Mouse (Mus musculus): ENCODE measurements around the gene Slc25a24. TPM values are rescaled to one million over a fixed set of nuclear protein-coding genes. Genes with fewer than 3 reads are reported as not detected.
A peak's percentile ranks its signal among the peaks of the same experiment; 100 is the strongest.

The Slc25a24 gene
- polyA plus RNA-seq, 1 experiment from 2014 or later, result 25.2 TPM

DNA sequence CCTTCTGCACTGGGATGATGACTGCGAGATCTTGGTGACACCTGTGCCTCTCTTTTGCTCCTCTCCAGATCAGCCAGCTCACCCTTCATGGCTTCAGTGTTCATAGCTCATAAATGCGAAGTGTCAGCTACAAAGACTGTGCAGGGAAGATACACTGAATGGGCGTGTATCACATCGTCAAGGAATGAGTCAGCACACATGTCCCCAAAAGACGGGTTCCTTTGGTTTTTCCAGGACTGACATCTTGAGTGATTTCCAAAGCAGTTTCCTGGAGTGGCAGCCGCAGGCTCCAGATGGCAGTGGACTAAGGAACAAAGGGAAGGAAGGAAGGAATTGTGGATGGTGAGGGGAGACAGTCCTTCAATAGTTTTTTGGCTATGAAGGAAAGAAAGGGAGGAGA, 55.8 kb downstream of the Slc25a24 start:
- Histone ChIP-seq H3K27me3 (ENCODE audit: control insufficient read depth, insufficient read depth, low read length) (no peaks in the 10 kb centered on the region), H3K9ac (ENCODE audit: low read length) (no peak overlapping the region), H3K9me3 (ENCODE audit: control insufficient read depth, low read length) (no peaks in the 10 kb centered on the region), H3K4me2 (ENCODE audit: low read depth, low read length, severe bottlenecking) (no peak overlapping the region), H3K27ac (ENCODE audit: low read depth, low read length) (no peak overlapping the region), H3K36me3 (ENCODE audit: control insufficient read depth, insufficient read depth, low read length) (no peaks in the 10 kb centered on the region), H3K4me1 (replicated peaks; ENCODE audit: control insufficient read depth, insufficient read depth, low read length) (no peaks in the 10 kb centered on the region), H3K4me3 (ENCODE audit: low read depth, low read length) (no peak overlapping the region)
- WGBS, result 69% methylated on average over 6 of the region's 6 CpGs
- DNase-seq (ENCODE audit: low spot score) (no peak), ATAC-seq (replicated peaks; ENCODE audit: low FRiP score) (0 out of 2 replicates have a peak, but pooled peaks have one; percentile 15)

GRCm38 (mm10) chr3:109179528-109180076, 56.7 kb downstream of the Slc25a24 start:
- H3K9me3 ChIP-seq (ENCODE audit: control insufficient read depth, low read length), result no peaks in the 10 kb centered on the region
- no peaks in the 10 kb centered on the region for H3K36me3 ChIP-seq (ENCODE audit: control insufficient read depth, insufficient read depth, low read length)
- no peak for ATAC-seq (replicated peaks; ENCODE audit: low FRiP score)
- no peak overlapping the region for H3K27ac ChIP-seq (ENCODE audit: low read depth, low read length)
- DNase-seq (ENCODE audit: low spot score), result no peak
- no peaks in the 10 kb centered on the region for H3K27me3 ChIP-seq (ENCODE audit: control insufficient read depth, insufficient read depth, low read length)
- H3K4me2 ChIP-seq (ENCODE audit: low read depth, low read length, severe bottlenecking), result no peak overlapping the region
- no peak overlapping the region for H3K9ac ChIP-seq (ENCODE audit: low read length)
- no peaks in the 10 kb centered on the region for H3K4me1 ChIP-seq (replicated peaks; ENCODE audit: control insufficient read depth, insufficient read depth, low read length)
- 73% methylated on average over 6 of the region's 6 CpGs for WGBS
- no peak overlapping the region for H3K4me3 ChIP-seq (ENCODE audit: low read depth, low read length)

- H3K4me3 ChIP-seq (ENCODE audit: low read depth, low read length), result no peak overlapping the region
- no peak overlapping the region for H3K27ac ChIP-seq (ENCODE audit: low read depth, low read length)
- H3K4me1 ChIP-seq (replicated peaks; ENCODE audit: control insufficient read depth, insufficient read depth, low read length), result no peaks in the 10 kb centered on the region
- no peaks in the 10 kb centered on the region for H3K36me3 ChIP-seq (ENCODE audit: control insufficient read depth, insufficient read depth, low read length)
- H3K9me3 ChIP-seq (ENCODE audit: control insufficient read depth, low read length), result no peaks in the 10 kb centered on the region
- H3K4me2 ChIP-seq (ENCODE audit: low read depth, low read length, severe bottlenecking), result no peak overlapping the region
- WGBS, result 86% methylated on average over 2 of the region's 2 CpGs
- H3K27me3 ChIP-seq (ENCODE audit: control insufficient read depth, insufficient read depth, low read length), result no peaks in the 10 kb centered on the region
- H3K9ac ChIP-seq (ENCODE audit: low read length), result no peak overlapping the region
- no peak for ATAC-seq (replicated peaks; ENCODE audit: low FRiP score)
- DNase-seq (ENCODE audit: low spot score), result no peak
Measured at GRCm38 (mm10) chr3:109196166-109196565, 73.2 kb downstream of the Slc25a24 start.

GRCm38 (mm10) chr3:109199280-109199679, 76.3 kb downstream of the Slc25a24 start:
- H3K36me3 ChIP-seq (ENCODE audit: control insufficient read depth, insufficient read depth, low read length), result no peaks in the 10 kb centered on the region
- ATAC-seq (replicated peaks; ENCODE audit: low FRiP score), result no peak
- no peak overlapping the region for H3K27ac ChIP-seq (ENCODE audit: low read depth, low read length)
- H3K4me3 ChIP-seq (ENCODE audit: low read depth, low read length), result no peak overlapping the region
- no peak overlapping the region for H3K9ac ChIP-seq (ENCODE audit: low read length)
- H3K9me3 ChIP-seq (ENCODE audit: control insufficient read depth, low read length), result no peaks in the 10 kb centered on the region
- H3K27me3 ChIP-seq (ENCODE audit: control insufficient read depth, insufficient read depth, low read length), result no peaks in the 10 kb centered on the region
- no peaks in the 10 kb centered on the region for H3K4me1 ChIP-seq (replicated peaks; ENCODE audit: control insufficient read depth, insufficient read depth, low read length)
- no peak for DNase-seq (ENCODE audit: low spot score)
- 86% methylated on average over 1 of the region's 1 CpGs for WGBS
- no peak overlapping the region for H3K4me2 ChIP-seq (ENCODE audit: low read depth, low read length, severe bottlenecking)

DNA sequence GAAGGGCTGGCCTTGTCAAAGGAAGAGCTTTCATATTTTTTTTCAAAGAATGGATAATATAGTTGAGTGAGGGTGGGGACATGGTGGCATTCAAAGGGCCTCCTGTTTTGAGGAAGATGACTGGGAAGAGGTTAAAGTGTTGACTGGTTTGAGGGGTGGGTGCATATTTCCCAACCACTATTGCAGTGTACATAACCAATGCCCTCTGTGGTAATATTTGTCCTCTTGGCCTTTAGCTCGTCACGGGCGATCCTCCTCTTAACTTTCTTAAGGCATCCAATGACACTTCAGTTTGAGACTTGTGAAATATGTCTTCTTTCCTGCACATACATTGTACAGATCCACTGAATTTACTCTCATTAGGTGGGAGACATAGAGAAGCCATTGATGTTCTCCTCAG, 89.4 kb downstream of the Slc25a24 start:
- H3K27ac ChIP-seq (ENCODE audit: low read depth, low read length), result no peak overlapping the region
- no peaks in the 10 kb centered on the region for H3K4me1 ChIP-seq (replicated peaks; ENCODE audit: control insufficient read depth, insufficient read depth, low read length)
- no peaks in the 10 kb centered on the region for H3K36me3 ChIP-seq (ENCODE audit: control insufficient read depth, insufficient read depth, low read length)
- H3K4me2 ChIP-seq (ENCODE audit: low read depth, low read length, severe bottlenecking), result no peak overlapping the region
- no peak for DNase-seq (ENCODE audit: low spot score)
- no peaks in the 10 kb centered on the region for H3K27me3 ChIP-seq (ENCODE audit: control insufficient read depth, insufficient read depth, low read length)
- H3K4me3 ChIP-seq (ENCODE audit: low read depth, low read length), result no peak overlapping the region
- no peak for ATAC-seq (replicated peaks; ENCODE audit: low FRiP score)
- no peaks in the 10 kb centered on the region for H3K9me3 ChIP-seq (ENCODE audit: control insufficient read depth, low read length)
- H3K9ac ChIP-seq (ENCODE audit: low read length), result no peak overlapping the region
- WGBS, result 96% methylated on average over 3 of the region's 3 CpGs

- ATAC-seq (replicated peaks; ENCODE audit: low FRiP score) (no peak), DNase-seq (ENCODE audit: low spot score) (no peak)
- H3K4me2 ChIP-seq (ENCODE audit: low read depth, low read length, severe bottlenecking), result no peak overlapping the region
Measured at GRCm38 (mm10) chr3:109216352-109216751, 93.4 kb downstream of the Slc25a24 start.

More at GRCm38 (mm10) chr3:109216352-109216751, 93.4 kb downstream of the Slc25a24 start:
- no peaks in the 10 kb centered on the region for H3K4me1 ChIP-seq (replicated peaks; ENCODE audit: control insufficient read depth, insufficient read depth, low read length)
- H3K36me3 ChIP-seq (ENCODE audit: control insufficient read depth, insufficient read depth, low read length), result no peaks in the 10 kb centered on the region
- H3K4me3 ChIP-seq (ENCODE audit: low read depth, low read length), result no peak overlapping the region
- H3K27me3 ChIP-seq (ENCODE audit: control insufficient read depth, insufficient read depth, low read length), result no peaks in the 10 kb centered on the region
- H3K9ac ChIP-seq (ENCODE audit: low read length), result no peak overlapping the region
- H3K27ac ChIP-seq (ENCODE audit: low read depth, low read length), result no peak overlapping the region
- H3K9me3 ChIP-seq (ENCODE audit: control insufficient read depth, low read length), result no peaks in the 10 kb centered on the region

Other genes starting within 250 kb of the Slc25a24 start
- gene Fndc7, start 233.1 kb upstream of the Slc25a24 start, polyA plus RNA-seq (2014; fragmentation: Nextera tagmentation; extraction: Ambion mirVana), result not detected in 2 replicates
- 66.0 and 71.4 TPM in 2 replicates for gene Prpf38b, start 211.4 kb upstream of the Slc25a24 start, polyA plus RNA-seq (2014; fragmentation: Nextera tagmentation; extraction: Ambion mirVana)
- 0.65 and 1.1 TPM in 2 replicates for gene Henmt1, start 183.3 kb upstream of the Slc25a24 start, polyA plus RNA-seq (2014; fragmentation: Nextera tagmentation; extraction: Ambion mirVana)
- not detected in 2 replicates for gene Gm9857, start 182.7 kb upstream of the Slc25a24 start, polyA plus RNA-seq (2014; fragmentation: Nextera tagmentation; extraction: Ambion mirVana)
- gene Fam102b, start 95.5 kb upstream of the Slc25a24 start, polyA plus RNA-seq (2014; fragmentation: Nextera tagmentation; extraction: Ambion mirVana), result 10.1 and 10.7 TPM in 2 replicates
- gene Slc25a54, start 42.7 kb upstream of the Slc25a24 start, polyA plus RNA-seq (2014; fragmentation: Nextera tagmentation; extraction: Ambion mirVana), result not detected in 2 replicates
- gene Vav3, start 217.5 kb downstream of the Slc25a24 start, polyA plus RNA-seq (2014; fragmentation: Nextera tagmentation; extraction: Ambion mirVana), result 7.9 and 9.2 TPM in 2 replicates